Comparison of ENCODE assay signal across 19 mouse cellular contexts in genomic region chr9:111148006-111148405, GRCm38 (mm10). TPM values are rescaled to one million over a fixed set of nuclear protein-coding genes. Genes with fewer than 3 reads are reported as not detected.
DNase-seq lines count a peak whose midpoint lies in the region; ATAC-seq and TF ChIP-seq lines count a peak whose summit lies in the region.
"Had no signal": no experiment of that assay in that cellular context is flagged by ENCODE, and none has a peak within 500 bp of the region (broad histone marks: within the 10 kb centered on the region; RNA-seq: fewer than 3 reads in every experiment).

No protein-coding gene starts in this region.

- H3K27ac ChIP-seq in heart, embryonic 16.5 days (ENCODE audit: low read length) = peak overlapping the region; percentile 87
- H3K27ac ChIP-seq in lung, postnatal 0 days (ENCODE audit: low read length) = peak overlapping the region; percentile 73; the same call in 1 of the 2 replicates
- H3K27ac ChIP-seq in stomach, embryonic 15.5 days = peak overlapping the region; percentile 54; the same call in 1 of the 2 replicates
- H3K27ac ChIP-seq: embryonic facial prominence, embryonic 10.5 days; forebrain, embryonic 13.5 days; hindbrain, embryonic 15.5 days; liver, embryonic 14.5 days; midbrain, embryonic 15.5 days had no signal

- WGBS in heart, embryonic 16.5 days = 69% methylated on average over 2 of the region's 2 CpGs
- WGBS in lung, postnatal 0 days = 30% methylated on average over 2 of the region's 2 CpGs
- 41% methylated on average over 2 of the region's 2 CpGs for WGBS in stomach, embryonic 15.5 days

- no peak for ATAC-seq in heart, embryonic 16.5 days (replicated peaks; ENCODE audit: extremely low read depth, insufficient read depth, low FRiP score)
- ATAC-seq in lung, postnatal 0 days = peak; percentile 34
- peak; percentile 54 for ATAC-seq in activated CD4-positive, CD25-positive, alpha-beta regulatory T cell, adult 4 months
- no peak for ATAC-seq in stomach, embryonic 15.5 days (ENCODE audit: insufficient read depth, low FRiP score, low read depth)
- ATAC-seq: forebrain, embryonic 13.5 days; midbrain, embryonic 15.5 days had no signal

- no peak for DNase-seq in heart, postnatal 14 days
- DNase-seq in lung, postnatal 0 days (ENCODE audit: low spot score) = peak; percentile 84
- DNase-seq in lung, postnatal 14 days = no peak
- DNase-seq in layer of hippocampus, postnatal 25 days (ENCODE audit: extremely low spot score in 1 of 2, low spot score in 1 of 2) = no peak
- no peak for DNase-seq in gastrocnemius, postnatal 36 days
- DNase-seq: adrenal gland, adult 8-10 months; cerebellum, adult 11-12 months; cerebellum, postnatal 36 days; kidney, postnatal 4 days; thymus, postnatal 4 days had no signal

- no peak overlapping the region; the same call in 1 of the 2 replicates for H3K9ac ChIP-seq in heart, embryonic 16.5 days (ENCODE audit: low read length)
- no peak overlapping the region for H3K9ac ChIP-seq in lung, postnatal 0 days (replicated peaks; ENCODE audit: low read depth)
- H3K9ac ChIP-seq in stomach, embryonic 15.5 days = no peak overlapping the region
- H3K9ac ChIP-seq: forebrain, embryonic 13.5 days; hindbrain, embryonic 15.5 days; liver, embryonic 14.5 days; midbrain, embryonic 15.5 days had no signal

- peak; percentile 89 for TF ChIP-seq EP300 in lung, postnatal 0 days (IDR thresholded peaks at IDR 0.05)

- no peak overlapping the region for H3K4me3 ChIP-seq in heart, embryonic 16.5 days (ENCODE audit: low read length)
- H3K4me3 ChIP-seq in lung, postnatal 0 days (ENCODE audit: low read depth, low read length) = no peak overlapping the region
- no peak overlapping the region for H3K4me3 ChIP-seq in stomach, embryonic 15.5 days (replicated peaks)
- H3K4me3 ChIP-seq: embryonic facial prominence, embryonic 10.5 days; forebrain, embryonic 13.5 days; hindbrain, embryonic 15.5 days; midbrain, embryonic 15.5 days had no signal

- peaks cover 6% of the 10 kb centered on the region for H3K36me3 ChIP-seq in heart, embryonic 16.5 days (ENCODE audit: control insufficient read depth, insufficient read depth)
- H3K36me3 ChIP-seq in lung, postnatal 0 days (ENCODE audit: insufficient read depth, low read length) = no peaks in the 10 kb centered on the region
- H3K36me3 ChIP-seq in stomach, embryonic 15.5 days = no peaks in the 10 kb centered on the region
- H3K36me3 ChIP-seq: hindbrain, embryonic 15.5 days; midbrain, embryonic 15.5 days had no signal

- no peaks in the 10 kb centered on the region for H3K27me3 ChIP-seq in heart, embryonic 16.5 days (ENCODE audit: control insufficient read depth, insufficient read depth, low read length)
- H3K27me3 ChIP-seq in lung, postnatal 0 days (replicated peaks; ENCODE audit: insufficient read depth, low read length) = no peaks in the 10 kb centered on the region
- H3K27me3 ChIP-seq in stomach, embryonic 15.5 days (replicated peaks) = no peaks in the 10 kb centered on the region
- H3K27me3 ChIP-seq: forebrain, embryonic 13.5 days; hindbrain, embryonic 15.5 days; megakaryocyte, embryonic 14.5 days; midbrain, embryonic 15.5 days had no signal

- H3K9me3 ChIP-seq in heart, embryonic 16.5 days (replicated peaks; ENCODE audit: control insufficient read depth, low read length) = no peaks in the 10 kb centered on the region
- no peaks in the 10 kb centered on the region for H3K9me3 ChIP-seq in lung, postnatal 0 days (ENCODE audit: low read length)
- no peaks in the 10 kb centered on the region for H3K9me3 ChIP-seq in stomach, embryonic 15.5 days
- H3K9me3 ChIP-seq: embryonic facial prominence, embryonic 10.5 days; forebrain, embryonic 13.5 days; hindbrain, embryonic 15.5 days; megakaryocyte, embryonic 14.5 days; midbrain, embryonic 15.5 days had no signal

- H3K4me2 ChIP-seq in heart, embryonic 16.5 days (ENCODE audit: low read depth, low read length) = no peak overlapping the region
- H3K4me2 ChIP-seq in lung, postnatal 0 days (replicated peaks; ENCODE audit: low read depth, low read length) = no peak overlapping the region
- no peak overlapping the region for H3K4me2 ChIP-seq in stomach, embryonic 15.5 days
- H3K4me2 ChIP-seq: forebrain, embryonic 13.5 days; hindbrain, embryonic 15.5 days; midbrain, embryonic 15.5 days had no signal

- TF ChIP-seq CTCF in lung, postnatal 0 days (IDR thresholded peaks at IDR 0.05) = no peak

- intact Hi-C loops in heart, postnatal 14 days (cut with DNase I) = no loop called here
- intact Hi-C loops in gastrocnemius, postnatal 36 days (cut with DNase I) = no loop called here

- H3K4me1 ChIP-seq in heart, embryonic 16.5 days (ENCODE audit: control insufficient read depth, insufficient read depth, low read length) = peaks cover 57% of the 10 kb centered on the region
- H3K4me1 ChIP-seq in lung, postnatal 0 days (ENCODE audit: insufficient read depth, low read depth, low read length) = peaks cover 30% of the 10 kb centered on the region
- H3K4me1 ChIP-seq in stomach, embryonic 15.5 days = peaks cover 12% of the 10 kb centered on the region
- H3K4me1 ChIP-seq: hindbrain, embryonic 15.5 days; midbrain, embryonic 15.5 days had no signal

RNA-seq across cellular contexts. Expression of gene Lrrfip2, which starts 30.6 kb away (rescaled TPM):
- 74.8 and 76.9 TPM in 2 replicates for polyA plus RNA-seq in heart, embryonic 16.5 days (2015; fragmentation: Nextera tagmentation; extraction: Ambion mirVana)
- 10 to 100 TPM; 85.8 to 86.9 TPM for total RNA-seq in heart, postnatal 14 days (2021)
- polyA plus RNA-seq in lung, postnatal 0 days (2015; fragmentation: Nextera tagmentation; extraction: Ambion mirVana) = 47.7 and 54.2 TPM in 2 replicates
- polyA plus RNA-seq in activated CD4-positive, CD25-positive, alpha-beta regulatory T cell, adult 4 months (2017; shearing (Covaris generic)) = 10 to 100 TPM in 1 of 2 experiments, 1 to 10 TPM in 1; 8.3 to 12.2 TPM
- 37.3 and 38.7 TPM in 2 replicates for polyA plus RNA-seq in stomach, embryonic 15.5 days (2015; fragmentation: Nextera tagmentation; extraction: Ambion mirVana)
- 10 to 100 TPM; 29.7 to 37.0 TPM for total RNA-seq in layer of hippocampus, postnatal 25 days (2021)
- 10 to 100 TPM; 63.9 to 69.2 TPM for total RNA-seq in gastrocnemius, postnatal 36 days (2021)

Comparison
In these comparisons a context has a peak if more than half of its experiments do, and no peak if none do; other contexts are left out.
1. ATAC-seq: peak in lung, postnatal 0 days (single experiment) and activated CD4-positive, CD25-positive, alpha-beta regulatory T cell, adult 4 months (single experiment); none in heart, embryonic 16.5 days (single experiment) and stomach, embryonic 15.5 days (single experiment).
2. Peak in every context shown above with its lines, with median percentiles within 50 percentile points of each other: H3K27ac ChIP-seq.